Mouse (Mus musculus): ENCODE data around the gene Mpped2.

Mpped2 gene

DNA sequence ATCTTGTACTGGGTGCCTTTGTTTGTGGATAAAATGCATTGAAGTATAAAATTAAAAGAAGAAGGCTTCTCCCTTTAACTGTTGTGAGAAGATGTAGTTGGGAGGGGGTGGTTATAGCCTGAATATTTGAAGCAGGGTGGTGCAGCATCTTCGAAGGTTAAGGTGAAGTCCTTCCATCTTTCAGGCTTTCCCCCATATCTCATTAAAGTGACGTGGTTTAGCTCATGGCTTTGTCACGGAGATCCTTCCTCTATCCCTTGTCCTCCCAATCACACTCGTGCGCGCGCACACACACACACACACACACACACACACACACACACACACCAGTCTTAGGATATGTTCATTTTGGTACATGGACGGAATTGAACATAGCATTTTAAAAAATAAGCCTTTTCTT lies 3.3 kb downstream of the Mpped2 start:
- DNase-seq (ENCODE audit: low read depth, low spot score), result no peak

DNA sequence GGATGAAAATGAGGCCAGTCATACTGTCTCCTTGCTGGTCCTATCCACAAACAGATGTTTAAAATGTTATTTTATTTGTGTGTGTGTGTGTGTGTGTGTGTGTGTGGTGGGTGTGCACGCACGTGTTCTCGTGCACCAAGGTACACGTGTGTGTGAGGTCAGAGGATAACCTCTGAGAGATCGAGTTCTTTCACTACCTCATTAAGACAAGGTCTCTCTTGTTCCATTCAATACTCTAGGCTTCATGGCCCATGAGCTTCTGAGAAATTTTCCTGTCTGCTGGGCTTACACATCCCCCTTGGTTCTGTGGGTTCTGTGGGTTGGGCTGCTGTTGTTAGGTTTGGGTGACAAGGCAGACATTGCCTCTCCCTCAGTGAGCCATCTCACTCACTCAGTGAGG lies 12.6 kb downstream of the Mpped2 start:
- DNase-seq (ENCODE audit: low read depth, low spot score), result no peak

DNA sequence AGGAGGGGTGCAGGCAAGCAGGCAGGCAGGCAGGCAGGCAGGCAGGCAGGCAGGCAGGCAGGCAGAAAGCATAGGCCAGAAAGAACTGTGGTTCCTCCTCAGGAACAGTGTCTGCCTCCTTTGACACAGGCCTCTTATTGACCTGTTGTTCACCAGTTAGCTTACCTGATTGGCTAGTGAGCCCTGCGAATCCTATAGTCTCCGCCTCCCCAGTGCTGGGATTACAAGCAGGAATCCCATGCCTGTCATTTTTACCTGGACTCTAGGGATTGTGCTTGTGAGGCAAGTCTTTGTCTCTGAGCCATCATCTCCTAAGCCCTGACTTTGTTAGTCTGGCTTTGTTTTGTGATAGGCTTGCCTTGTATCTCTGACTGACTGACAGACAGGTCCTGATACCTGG lies 14.1 kb downstream of the Mpped2 start:
- no peak for DNase-seq (ENCODE audit: low read depth, low spot score)

DNA sequence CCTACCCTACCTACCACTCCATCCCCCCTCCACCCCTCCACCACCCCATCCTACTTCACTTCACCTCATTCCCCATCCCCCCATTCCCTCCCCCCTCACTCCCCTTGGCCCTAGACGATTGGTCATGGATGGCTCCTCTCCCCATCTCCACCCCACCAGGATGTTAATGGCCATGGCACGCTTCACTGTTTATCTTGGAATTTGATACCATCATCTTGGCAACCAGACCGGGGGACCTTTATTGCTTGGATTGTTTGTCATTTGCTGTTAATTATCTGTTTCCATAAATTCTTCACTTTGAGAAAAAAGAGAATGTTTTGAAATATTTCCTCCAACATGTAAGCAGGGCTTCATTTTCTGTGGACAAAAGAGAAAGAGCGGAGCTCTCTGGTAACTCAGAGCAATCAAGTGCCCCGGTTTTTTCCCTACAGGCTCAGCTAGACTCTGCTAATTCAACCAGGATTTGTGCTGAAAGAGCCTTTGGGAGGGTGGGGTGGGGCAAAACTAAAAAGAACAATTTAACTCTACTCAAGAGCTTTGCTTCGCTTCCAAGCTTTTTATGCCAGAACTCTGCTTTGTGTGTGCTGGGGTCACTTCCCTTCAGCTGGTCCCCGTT lies 17.9 kb downstream of the Mpped2 start:
- DNase-seq (ENCODE audit: low read depth, low spot score), result no peak

DNA sequence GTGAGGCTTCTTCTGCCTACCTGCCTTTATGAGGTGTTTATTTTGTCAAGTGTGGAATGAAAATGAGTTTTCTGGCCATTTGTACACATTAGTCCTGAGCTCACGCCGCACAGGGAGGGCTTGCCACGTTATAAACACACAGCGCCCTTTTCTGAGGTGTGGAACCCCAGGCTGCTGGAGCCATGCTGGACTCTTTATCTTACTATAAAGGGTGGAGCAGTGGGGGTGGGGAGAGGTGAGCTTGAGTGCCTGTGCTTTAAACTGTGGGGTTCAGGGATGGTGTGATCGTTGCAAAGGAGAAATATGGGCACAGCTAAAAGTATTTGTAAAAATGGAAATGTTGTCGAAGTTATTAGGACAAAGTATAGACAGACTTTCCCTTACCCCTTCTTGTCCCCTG lies 18.4 kb downstream of the Mpped2 start:
- DNase-seq (ENCODE audit: low read depth, low spot score), result no peak

DNA sequence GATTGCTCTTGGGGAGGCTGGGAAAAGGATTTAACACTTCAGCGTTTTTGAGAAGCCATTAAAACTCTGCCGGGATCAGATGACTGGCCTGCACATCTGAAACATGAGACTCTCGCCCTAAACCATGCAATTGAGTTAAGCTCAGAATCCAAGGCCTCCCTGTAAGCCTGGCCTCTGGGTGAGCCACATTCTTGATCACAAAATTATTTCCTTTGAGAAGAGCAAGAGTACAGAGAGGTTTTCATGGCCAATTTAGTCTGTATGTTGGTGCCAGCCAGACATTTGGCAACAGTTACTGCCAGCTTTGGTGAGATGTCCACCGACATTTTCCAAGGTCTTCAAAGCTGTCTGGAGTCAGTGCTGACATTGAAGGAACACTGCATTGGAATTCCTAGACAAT lies 20.1 kb downstream of the Mpped2 start:
- DNase-seq (ENCODE audit: low read depth, low spot score), result peak; percentile 65

DNA sequence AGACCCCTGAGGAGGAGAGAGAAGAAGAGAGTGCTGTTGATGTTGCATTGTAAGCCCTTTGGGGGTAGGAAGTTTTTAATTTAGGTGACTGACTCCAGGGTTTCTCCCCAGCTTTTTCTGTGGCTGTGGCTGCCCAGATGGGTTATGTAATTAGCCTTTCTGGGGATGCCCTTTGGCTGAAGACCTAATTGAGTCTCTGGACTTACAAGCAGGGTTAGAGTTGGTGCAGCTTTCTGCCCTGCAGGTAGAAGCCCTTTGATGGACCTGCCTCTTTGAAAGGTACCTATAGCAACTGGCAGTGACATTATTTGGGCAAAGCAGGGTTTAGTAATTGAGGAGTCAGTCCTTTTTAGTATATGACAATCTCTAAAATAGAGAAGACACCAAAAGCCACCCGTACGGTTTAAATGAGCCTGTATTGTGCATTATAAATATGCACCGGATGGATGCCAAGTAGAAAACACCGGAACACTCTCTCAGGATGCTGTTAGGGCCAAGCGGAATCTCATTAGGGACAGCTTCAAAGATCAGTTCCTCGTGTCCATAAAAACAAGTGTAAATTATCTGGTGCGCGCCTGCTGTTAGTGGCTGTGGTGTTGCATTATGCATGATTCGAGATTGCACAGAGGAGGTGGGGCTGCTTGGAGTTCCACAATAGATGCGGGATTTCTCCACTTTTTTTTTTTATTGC lies 22.8 kb downstream of the Mpped2 start:
- peak; percentile 48 for DNase-seq (ENCODE audit: low read depth, low spot score)

DNA sequence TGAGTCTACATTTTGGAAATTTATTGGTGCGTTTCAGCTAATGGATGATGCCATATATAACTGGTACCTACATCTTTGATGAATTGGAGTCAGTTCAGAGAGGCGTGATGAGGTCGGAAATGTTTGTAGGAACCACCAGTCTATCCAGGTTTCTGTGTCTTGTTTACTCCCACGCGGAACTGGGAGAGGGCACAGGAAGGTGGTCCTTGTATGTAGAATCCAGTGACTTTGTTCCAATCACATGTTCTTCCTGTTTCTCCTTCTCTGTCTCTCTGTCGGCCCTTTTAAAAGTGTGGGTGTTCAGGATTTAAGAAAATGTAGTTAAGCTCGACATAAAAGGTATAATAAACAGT lies 23.3 kb downstream of the Mpped2 start:
- no peak for DNase-seq (ENCODE audit: low read depth, low spot score)

DNA sequence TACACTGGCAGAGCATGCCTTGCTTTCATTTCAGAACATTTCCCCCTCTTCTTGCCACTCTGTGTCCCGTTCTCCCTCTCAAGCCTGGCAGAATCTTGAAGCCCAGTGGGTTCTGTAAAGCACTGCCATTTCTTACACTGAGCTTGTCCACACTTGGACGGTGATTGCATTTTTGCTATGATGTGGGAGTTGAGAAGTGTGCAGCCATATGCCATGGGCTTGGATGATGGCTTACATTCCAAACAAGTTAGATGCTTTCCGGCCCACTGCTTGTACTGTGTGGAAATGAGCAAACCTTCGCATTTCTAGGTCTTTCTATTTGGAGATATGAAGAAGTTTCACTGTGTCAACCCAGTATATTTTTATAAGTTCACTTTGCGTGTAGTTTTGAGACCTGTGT lies 25.8 kb downstream of the Mpped2 start:
- peak; percentile 83 for DNase-seq (ENCODE audit: low read depth, low spot score)

DNA sequence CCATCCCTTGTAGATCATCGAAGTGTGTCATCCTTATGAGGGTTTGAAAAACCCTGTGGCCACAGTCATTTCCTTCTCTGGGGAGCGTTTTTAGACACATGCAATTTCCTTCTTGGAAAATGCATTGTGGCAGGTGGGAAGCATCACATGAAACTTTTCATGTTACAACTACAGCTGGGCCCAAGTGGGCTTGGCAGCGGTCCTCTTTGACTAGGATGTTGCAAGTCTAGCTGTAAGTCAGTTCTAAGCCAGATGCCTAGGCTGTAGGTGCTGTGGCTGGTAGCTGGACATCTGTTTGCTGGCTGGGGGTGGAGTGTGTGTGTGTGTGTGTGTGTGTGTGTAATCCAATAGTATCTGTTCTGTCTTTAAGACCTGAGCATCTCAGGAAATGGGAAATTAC lies 26.4 kb downstream of the Mpped2 start:
- peak; percentile 63 for DNase-seq (ENCODE audit: low read depth, low spot score)

DNA sequence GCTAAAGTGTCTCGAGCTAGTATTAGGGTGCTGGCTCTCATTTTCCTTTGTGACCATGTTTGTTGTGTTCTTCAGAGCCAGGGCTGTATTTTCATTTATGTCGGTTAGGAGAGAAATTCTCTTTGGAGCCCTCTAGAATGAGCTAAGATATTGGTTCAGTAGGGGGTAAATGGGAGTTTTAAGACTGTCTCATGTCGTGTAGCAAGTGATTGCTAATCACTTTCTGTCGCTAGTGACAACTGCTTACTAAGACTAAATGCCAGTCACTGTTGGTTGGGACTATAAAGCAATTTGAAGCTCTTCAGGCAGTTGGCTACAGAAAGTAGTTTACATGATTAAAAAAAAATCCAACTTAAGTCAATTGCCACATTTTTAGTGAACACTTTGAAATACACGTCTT lies 27.6 kb downstream of the Mpped2 start:
- DNase-seq (ENCODE audit: low read depth, low spot score), result no peak

DNA sequence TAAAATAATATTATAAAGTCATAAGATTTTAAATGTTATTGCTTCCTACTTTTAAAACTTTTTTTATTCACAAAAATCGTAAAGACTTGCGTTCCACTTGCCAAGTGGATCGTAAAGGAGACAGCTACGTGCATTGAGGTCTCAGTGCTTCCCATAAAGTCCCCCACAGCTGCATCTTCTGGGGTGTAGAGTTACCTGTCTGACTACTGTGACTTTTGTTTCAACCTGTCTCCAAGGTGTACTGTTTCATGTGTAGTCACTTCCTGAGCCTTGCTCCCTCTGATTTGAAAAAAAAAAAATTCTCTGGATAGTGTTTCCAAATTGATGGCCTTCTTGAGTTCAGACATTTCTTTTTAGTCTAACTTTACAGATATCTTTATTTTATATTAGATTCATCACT lies 29.0 kb downstream of the Mpped2 start:
- DNase-seq (ENCODE audit: low read depth, low spot score), result no peak

DNA sequence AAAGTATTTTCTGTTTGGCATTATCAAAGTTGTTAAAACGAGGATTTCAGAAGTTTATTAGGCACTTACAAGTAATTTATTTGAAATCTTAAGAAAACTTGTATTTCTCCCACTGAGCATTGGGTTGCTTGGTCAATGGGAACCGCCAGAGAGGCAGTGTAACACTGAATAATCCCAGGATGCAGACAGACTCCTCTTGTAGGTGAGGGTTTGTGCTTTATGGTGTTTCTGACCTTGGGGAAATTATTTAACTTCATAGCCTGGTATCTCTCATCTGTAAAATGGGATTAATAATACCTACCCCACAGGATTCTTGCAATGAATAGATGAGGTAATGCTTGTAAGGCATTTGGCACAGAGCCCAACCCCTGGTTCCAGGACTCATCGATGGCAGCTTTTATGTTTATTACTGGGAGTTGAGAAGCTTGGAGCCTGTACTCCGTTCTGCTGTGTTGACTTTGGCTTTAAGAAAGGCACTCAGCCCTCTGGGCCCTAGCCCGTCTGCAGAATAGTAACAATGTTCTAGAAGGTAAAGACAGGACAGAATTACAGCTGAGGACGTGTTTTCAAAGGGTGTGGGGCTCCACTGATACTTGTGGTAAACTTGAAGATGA lies 37.0 kb downstream of the Mpped2 start:
- DNase-seq (ENCODE audit: low read depth, low spot score), result no peak

DNA sequence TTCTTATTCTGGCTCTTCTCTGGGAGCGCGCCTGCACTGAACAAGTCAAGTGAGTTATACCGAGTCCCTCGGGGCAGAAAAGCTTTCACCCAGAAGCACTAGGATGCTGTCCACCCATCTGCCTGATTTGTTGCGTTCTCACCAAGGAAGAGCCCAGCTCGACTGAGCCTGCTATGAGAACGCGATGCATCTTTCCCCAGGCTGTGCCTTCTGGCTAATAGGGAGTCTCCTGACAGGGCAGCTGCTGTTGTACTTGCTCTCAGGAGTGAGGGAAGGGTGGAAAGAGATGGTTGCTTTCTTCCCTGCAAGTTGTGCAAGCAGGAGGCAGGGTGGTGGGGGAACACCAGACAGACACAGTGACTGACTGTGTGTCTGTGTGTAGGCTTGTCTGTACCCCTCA lies 37.5 kb downstream of the Mpped2 start:
- DNase-seq (ENCODE audit: low read depth, low spot score), result peak; percentile 55

DNA sequence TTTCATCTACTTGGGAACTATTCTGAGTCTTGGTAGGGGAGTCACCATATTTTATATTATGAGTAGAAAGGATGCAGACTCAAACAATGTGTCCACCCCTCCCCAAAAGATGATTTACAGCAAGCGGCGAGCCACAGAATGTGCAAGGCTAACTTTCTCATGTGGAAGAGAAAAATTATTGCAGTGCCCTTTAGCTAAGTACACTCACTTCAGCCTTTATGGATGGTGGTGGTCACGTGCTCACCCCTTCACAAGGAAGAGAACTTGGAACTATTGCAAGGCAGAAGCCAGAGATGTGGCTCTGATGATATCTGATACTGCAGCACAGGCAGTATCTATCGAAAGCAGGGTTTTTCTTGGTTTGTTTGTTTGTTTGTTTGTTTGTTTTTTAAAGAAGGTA lies 38.4 kb downstream of the Mpped2 start:
- no peak for DNase-seq (ENCODE audit: low read depth, low spot score)

DNA sequence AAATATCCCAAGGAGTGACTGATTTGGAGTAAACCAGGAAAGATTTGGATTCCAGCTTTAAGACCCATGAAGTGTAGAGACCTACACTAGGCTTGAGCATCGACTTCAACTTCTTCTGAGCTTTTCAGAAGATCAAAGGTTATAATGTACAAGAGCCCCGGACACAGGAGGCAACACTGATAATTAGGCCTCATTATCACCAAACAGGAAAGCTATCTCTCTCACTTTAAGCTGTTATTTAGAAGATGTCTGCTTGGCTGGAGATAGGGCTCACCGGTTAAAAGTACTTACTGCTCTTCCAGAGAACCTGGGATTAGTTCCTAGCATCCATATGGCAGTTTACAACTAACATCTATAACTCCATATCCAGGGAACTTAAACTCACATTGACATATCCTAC lies 39.1 kb downstream of the Mpped2 start:
- no peak for DNase-seq (ENCODE audit: low read depth, low spot score)

DNA sequence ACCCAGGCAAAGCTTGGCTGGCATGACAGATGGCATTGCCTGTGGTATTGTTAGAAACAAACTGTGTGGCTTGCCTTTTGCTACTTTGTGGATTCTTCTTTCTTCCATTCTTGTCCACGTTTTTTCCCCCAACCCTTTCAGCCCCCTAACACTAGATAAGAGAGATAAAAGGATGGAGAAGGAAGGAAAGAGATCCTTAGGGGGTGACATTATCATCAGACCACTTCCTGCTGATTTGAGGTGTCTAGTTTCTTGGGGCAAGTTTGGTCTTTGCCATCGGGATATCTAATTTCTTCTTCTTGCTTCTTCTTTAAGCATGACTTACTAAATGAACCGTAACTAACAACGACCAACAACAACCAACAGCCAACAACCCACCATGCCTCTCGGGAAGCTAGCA lies 40.3 kb downstream of the Mpped2 start:
- no peak for DNase-seq (ENCODE audit: low read depth, low spot score)

DNA sequence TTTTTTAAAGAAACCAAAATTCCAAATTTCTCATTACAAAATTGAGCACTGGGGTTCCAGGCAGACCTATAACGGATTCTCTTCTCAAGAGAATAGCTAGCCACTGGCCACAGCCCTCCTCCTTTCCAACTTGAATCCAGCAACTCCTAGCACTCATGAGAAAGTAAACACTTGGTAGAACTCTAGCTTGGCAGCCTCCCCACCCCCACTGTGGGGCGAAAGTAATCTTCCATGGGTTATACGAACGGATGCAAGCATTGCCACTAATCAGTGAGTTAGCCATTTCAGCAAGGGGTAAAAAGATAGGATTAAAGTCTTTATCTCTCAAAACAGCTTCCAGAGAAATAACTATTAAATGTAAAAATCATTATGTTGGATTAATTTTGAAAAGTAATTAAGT lies 40.9 kb downstream of the Mpped2 start:
- no peak for DNase-seq (ENCODE audit: low read depth, low spot score)

DNA sequence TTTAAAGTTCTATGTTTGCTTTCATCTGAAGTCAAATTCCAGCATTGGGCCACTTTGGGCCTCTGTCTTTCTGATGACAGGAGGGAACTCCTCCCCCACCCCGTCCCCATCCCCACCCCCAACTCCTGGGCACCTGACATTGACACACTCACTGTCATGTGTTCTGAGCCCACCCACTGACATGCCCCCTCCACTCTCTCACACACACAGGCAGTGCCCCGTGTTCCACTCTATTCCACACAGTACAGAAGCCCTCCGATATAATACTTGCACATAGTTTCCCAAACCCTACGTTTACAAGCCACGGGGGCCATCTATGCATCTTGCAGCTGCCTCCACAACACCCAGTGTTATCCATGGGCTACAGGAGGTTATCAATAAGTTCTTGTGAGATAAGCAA lies 42.1 kb downstream of the Mpped2 start:
- no peak for DNase-seq (ENCODE audit: low read depth, low spot score)

DNA sequence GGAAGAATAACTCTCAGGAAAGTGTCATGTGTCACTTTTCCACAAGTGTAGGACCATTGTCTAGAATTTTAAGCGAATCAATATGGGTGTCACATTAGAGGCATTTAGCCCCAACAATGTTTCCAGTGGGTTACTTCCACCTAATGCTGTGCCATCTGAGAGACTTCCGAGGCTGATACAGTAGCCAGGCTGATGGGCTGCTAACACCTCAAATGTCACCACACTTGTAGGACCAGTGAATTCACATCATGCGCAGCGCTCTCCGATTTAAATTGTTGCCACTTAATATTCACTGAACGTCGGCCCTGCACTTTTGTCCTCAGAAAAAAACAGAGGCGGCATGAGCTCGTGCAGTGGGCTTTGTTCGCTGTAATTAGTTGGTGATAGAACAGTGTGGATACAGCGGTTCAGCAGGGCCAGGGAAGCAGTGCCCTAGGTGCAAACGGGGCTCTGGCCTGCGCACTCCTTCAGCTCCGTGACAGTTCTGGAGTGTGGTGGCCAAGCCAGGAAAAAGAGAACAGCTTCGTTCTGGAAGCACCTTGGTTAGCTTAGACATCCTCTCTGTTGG lies 42.8 kb downstream of the Mpped2 start:
- DNase-seq (ENCODE audit: low read depth, low spot score), result no peak

DNA sequence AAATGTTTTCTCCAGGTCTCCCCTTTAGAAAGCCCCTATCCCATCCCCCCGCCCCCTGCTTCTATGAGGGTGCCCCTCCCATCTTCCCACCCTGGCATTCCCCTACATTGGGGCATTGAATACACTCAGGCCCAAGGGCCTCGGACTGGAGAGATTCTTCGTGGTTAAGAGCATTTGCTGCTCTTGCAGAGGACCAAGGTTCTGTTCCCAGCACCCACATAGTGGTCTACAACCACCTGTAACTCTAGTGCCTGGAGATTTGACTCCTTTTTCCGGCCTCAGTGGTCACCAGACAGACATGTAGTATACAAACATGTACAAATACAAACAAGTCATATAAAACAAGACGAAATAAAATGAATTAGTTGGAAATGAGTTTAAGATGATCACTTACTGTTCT lies 45.9 kb downstream of the Mpped2 start:
- DNase-seq (ENCODE audit: low read depth, low spot score), result no peak

DNA sequence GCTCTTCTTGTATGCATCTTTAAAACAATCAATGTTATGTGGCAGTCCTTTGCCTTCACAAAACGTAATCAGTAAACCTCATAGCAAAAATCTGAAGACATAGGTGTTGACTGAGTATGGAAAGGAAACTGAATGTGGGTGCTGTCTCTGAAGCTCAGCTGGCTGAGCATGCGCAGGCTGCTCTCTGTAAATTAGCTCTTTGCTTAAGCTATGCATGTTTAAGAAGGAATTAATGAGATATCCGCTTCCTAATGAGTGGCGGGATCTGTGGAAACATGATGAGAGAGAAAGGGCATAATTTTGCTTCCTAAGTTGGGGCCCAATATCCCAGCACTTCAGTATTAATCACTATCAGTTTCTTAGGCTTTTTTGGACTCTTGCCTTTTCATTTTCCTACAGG lies 51.0 kb downstream of the Mpped2 start:
- DNase-seq (ENCODE audit: low read depth, low spot score), result no peak

DNA sequence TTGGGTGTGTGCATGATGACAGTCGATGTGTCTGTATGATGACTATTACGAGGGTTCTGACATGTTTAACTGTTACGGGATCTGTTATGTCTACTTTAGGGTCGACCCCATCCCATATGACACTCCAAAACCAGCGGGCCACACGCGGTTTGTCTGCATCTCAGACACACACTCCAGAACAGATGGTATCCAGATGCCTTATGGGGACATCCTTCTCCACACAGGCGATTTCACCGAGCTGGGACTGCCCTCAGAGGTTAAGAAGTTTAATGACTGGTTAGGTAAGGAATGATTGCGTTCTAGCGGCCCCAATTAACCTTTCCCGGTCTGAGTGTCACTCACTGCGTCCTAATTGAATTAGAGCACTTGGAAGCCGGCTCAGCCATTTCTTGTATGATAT lies 51.5 kb downstream of the Mpped2 start:
- no peak for DNase-seq (ENCODE audit: low read depth, low spot score)
